In the genomic region with DNA sequence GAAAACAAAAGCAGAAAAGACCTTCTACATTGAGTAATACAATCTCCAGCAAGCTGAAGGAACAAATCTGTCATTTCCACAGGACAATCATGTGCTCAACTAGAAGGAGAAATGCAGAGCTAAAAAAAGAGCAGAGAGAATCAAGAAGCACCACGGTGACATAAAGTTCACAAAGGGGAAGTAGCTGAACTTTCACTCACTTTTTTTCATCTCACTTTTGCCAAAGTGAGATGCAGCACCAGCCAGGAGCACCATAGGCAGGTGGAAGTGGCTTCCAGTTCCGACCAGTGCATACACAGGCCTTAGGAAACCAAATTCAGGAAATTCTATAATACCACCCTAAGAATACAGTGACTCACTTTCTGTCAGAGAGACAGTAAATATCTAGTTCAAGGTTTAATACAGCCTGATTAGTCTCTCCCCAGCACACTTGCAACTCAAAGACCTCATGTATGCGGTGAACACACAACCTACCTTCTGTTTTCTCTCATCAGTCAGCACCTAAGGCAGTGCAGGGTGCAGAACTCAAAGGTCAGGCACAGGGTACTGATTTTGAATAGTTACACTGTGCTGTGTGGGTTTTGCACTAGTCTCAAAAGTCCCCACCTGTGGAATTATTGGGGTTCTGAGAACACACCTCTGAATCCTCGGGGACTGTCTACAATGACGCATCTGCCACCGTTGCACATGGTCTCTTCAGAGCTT, we compare ENCODE assay signal across 11 mouse cellular contexts.
DNase-seq lines count a peak whose midpoint lies in the region; ATAC-seq and TF ChIP-seq lines count a peak whose summit lies in the region.
"Had no signal": no experiment of that assay in that cellular context is flagged by ENCODE, and none has a peak within 500 bp of the region (broad histone marks: within the 10 kb centered on the region; RNA-seq: fewer than 3 reads in every experiment).

No protein-coding gene starts in this region.

- H3K4me3 ChIP-seq in liver, adult 2 months (ENCODE audit: insufficient read depth, low read depth, low read length): no peak overlapping the region
- no peak overlapping the region for H3K4me3 ChIP-seq in liver, embryonic 11.5 days (ENCODE audit: low read depth, low read length)
- no peak overlapping the region for H3K4me3 ChIP-seq in intestine, embryonic 14.5 days (ENCODE audit: low read depth, low read length)
- no peak overlapping the region for H3K4me3 ChIP-seq in small intestine, adult 2 months (ENCODE audit: low read depth, low read length)
- H3K4me3 ChIP-seq: embryonic facial prominence, embryonic 15.5 days; hindbrain, embryonic 13.5 days; myocyte had no signal

- no peak for TF ChIP-seq POLR2A in liver, adult 2 months (IDR thresholded peaks at IDR 0.05; ENCODE audit: extremely low read depth, insufficient read depth, low read length)
- TF ChIP-seq POLR2A in small intestine, adult 2 months (IDR thresholded peaks at IDR 0.05; ENCODE audit: low read depth, low read length): no peak

- H3K27me3 ChIP-seq in liver, adult 2 months (ENCODE audit: control insufficient read depth, insufficient read depth, low read length): no peaks in the 10 kb centered on the region
- H3K27me3 ChIP-seq in liver, embryonic 11.5 days (replicated peaks; ENCODE audit: control insufficient read depth, insufficient read depth, low read length): no peaks in the 10 kb centered on the region
- H3K27me3 ChIP-seq in intestine, embryonic 14.5 days (replicated peaks; ENCODE audit: control insufficient read depth, insufficient read depth, low read length): no peaks in the 10 kb centered on the region
- no peaks in the 10 kb centered on the region for H3K27me3 ChIP-seq in small intestine, adult 2 months (ENCODE audit: control insufficient read depth, insufficient read depth, low read length)
- H3K27me3 ChIP-seq: embryonic facial prominence, embryonic 15.5 days; hindbrain, embryonic 13.5 days had no signal

- H3K27ac ChIP-seq in liver, adult 2 months (replicated peaks; ENCODE audit: insufficient read depth, low read depth, low read length): no peak overlapping the region
- H3K27ac ChIP-seq in liver, embryonic 11.5 days (ENCODE audit: low read depth, low read length): no peak overlapping the region
- H3K27ac ChIP-seq in intestine, embryonic 14.5 days (ENCODE audit: low read depth): peak overlapping the region; percentile 9; the same call in 1 of the 2 replicates
- H3K27ac ChIP-seq in small intestine, adult 2 months (ENCODE audit: insufficient read depth, low read depth, low read length): peak overlapping the region; percentile 82
- H3K27ac ChIP-seq: embryonic facial prominence, embryonic 15.5 days; hindbrain, embryonic 13.5 days had no signal

- peaks cover 43% of the 10 kb centered on the region for H3K79me2 ChIP-seq in liver, adult 2 months (ENCODE audit: control insufficient read depth, insufficient read depth, low read length)

- peaks cover 20% of the 10 kb centered on the region for H3K4me1 ChIP-seq in liver, adult 2 months (ENCODE audit: control insufficient read depth, insufficient read depth, low read length)
- H3K4me1 ChIP-seq in liver, embryonic 11.5 days (replicated peaks; ENCODE audit: control insufficient read depth, insufficient read depth, low read length): peaks cover 17% of the 10 kb centered on the region
- peaks cover 11% of the 10 kb centered on the region for H3K4me1 ChIP-seq in intestine, embryonic 14.5 days (replicated peaks; ENCODE audit: control insufficient read depth, insufficient read depth, low read length)
- peaks cover 40% of the 10 kb centered on the region; the same call in 1 of the 2 replicates for H3K4me1 ChIP-seq in small intestine, adult 2 months (ENCODE audit: control insufficient read depth, insufficient read depth, insufficient read length, low read length)

- TF ChIP-seq CTCF in liver, adult 2 months (IDR thresholded peaks at IDR 0.05; ENCODE audit: low read depth, low read length): no peak
- TF ChIP-seq CTCF in small intestine, adult 2 months (IDR thresholded peaks at IDR 0.05; ENCODE audit: extremely low read depth, insufficient read length, insufficient replicate concordance, low read depth, low read length): no peak

- peak; percentile 55 for DNase-seq in liver, adult 2 months (ENCODE audit: extremely low read depth, low read depth, low spot score)
- DNase-seq in liver, embryonic 11.5 days (ENCODE audit: low spot score): no peak
- no peak for DNase-seq in intestine, embryonic 14.5 days (ENCODE audit: low spot score)
- no peak for DNase-seq in retina, postnatal 1 day
- DNase-seq in c-Kit-positive CD71-positive TER-119-positive erythroid progenitor cells, embryonic 14.5 days (ENCODE audit: low spot score): no peak
- DNase-seq: right cerebral cortex, adult 18-20 months had no signal

- ATAC-seq in liver, embryonic 11.5 days (replicated peaks; ENCODE audit: low FRiP score): no peak
- ATAC-seq in common myeloid progenitor, adult 5-6 weeks (replicated peaks; ENCODE audit: low read depth, poor library complexity, severe bottlenecking): peak; percentile 35
- no peak for ATAC-seq in intestine, embryonic 14.5 days (replicated peaks; ENCODE audit: low FRiP score, low TSS enrichment, low read depth)

- no peak overlapping the region for H3K9ac ChIP-seq in liver, adult 2 months (ENCODE audit: low read depth, low read length)
- H3K9ac ChIP-seq in liver, embryonic 11.5 days (ENCODE audit: low read depth, low read length): no peak overlapping the region
- H3K9ac ChIP-seq in intestine, embryonic 14.5 days (ENCODE audit: low read length): no peak overlapping the region
- H3K9ac ChIP-seq: embryonic facial prominence, embryonic 15.5 days; hindbrain, embryonic 13.5 days had no signal

- no peaks in the 10 kb centered on the region for H3K36me3 ChIP-seq in liver, adult 2 months (ENCODE audit: control insufficient read depth, insufficient read depth, low read length)
- no peaks in the 10 kb centered on the region for H3K36me3 ChIP-seq in liver, embryonic 11.5 days (ENCODE audit: control insufficient read depth, insufficient read depth, low read length)
- no peaks in the 10 kb centered on the region for H3K36me3 ChIP-seq in intestine, embryonic 14.5 days (ENCODE audit: control insufficient read depth, insufficient read depth, low read length)
- no peaks in the 10 kb centered on the region for H3K36me3 ChIP-seq in small intestine, adult 2 months (ENCODE audit: control insufficient read depth, insufficient read depth, low read length)
- H3K36me3 ChIP-seq: embryonic facial prominence, embryonic 15.5 days; hindbrain, embryonic 13.5 days had no signal

- no peaks in the 10 kb centered on the region for H3K9me3 ChIP-seq in liver, embryonic 11.5 days (ENCODE audit: control insufficient read depth, low read length)
- H3K9me3 ChIP-seq in intestine, embryonic 14.5 days (ENCODE audit: control insufficient read depth, low read length): no peaks in the 10 kb centered on the region
- H3K9me3 ChIP-seq: embryonic facial prominence, embryonic 15.5 days; hindbrain, embryonic 13.5 days had no signal

- no peak overlapping the region for H3K4me2 ChIP-seq in liver, embryonic 11.5 days
- H3K4me2 ChIP-seq in intestine, embryonic 14.5 days (ENCODE audit: low read length): no peak overlapping the region
- H3K4me2 ChIP-seq: embryonic facial prominence, embryonic 15.5 days; hindbrain, embryonic 13.5 days had no signal

- WGBS in liver, adult 2 months: 37% methylated on average over 6 of the region's 6 CpGs
- WGBS in liver, embryonic 11.5 days: 65% methylated on average over 6 of the region's 6 CpGs
- WGBS in intestine, embryonic 14.5 days: 56% methylated on average over 6 of the region's 6 CpGs
- 25% methylated on average over 6 of the region's 6 CpGs for WGBS in small intestine, adult 2 months

Comparison
In these comparisons a context has a peak if more than half of its experiments do, and no peak if none do; other contexts are left out.
1. H3K27ac ChIP-seq: peak in intestine, embryonic 14.5 days (single experiment) and small intestine, adult 2 months (single experiment); none in liver, adult 2 months (single experiment) and liver, embryonic 11.5 days (single experiment).